Mouse (Mus musculus) kidney, adult 2 months (tissue): ENCODE results near the gene Mlst8. TPM values are rescaled to one million over a fixed set of nuclear protein-coding genes. Genes with fewer than 3 reads are reported as not detected.

Experiments
- DNase-seq: peaks from one replicate; pipeline ENCODE4 v3.0.0; 2021
- H3K27ac ChIP-seq: fragments of 200-500 bp; 2 replicates; pipeline ENCODE4 v1.5.1; 2012; ENCODE audit warnings: low read depth, low read length, control low read depth, inconsistent platforms; ENCODE audit not compliant: insufficient read depth
- H3K27me3 ChIP-seq: fragments of 200-500 bp; replicated peaks from 2 replicates; pipeline ENCODE4 v1.6.1; 2012; ENCODE audit warnings: mild to moderate bottlenecking, moderate library complexity, low read length, inconsistent platforms; ENCODE audit not compliant: control insufficient read depth, insufficient read depth
- H3K36me3 ChIP-seq: fragments of 200-500 bp; 2 replicates; pipeline ENCODE4 v1.6.1; 2012; ENCODE audit warnings: mild to moderate bottlenecking, moderate library complexity, low read length, inconsistent platforms; ENCODE audit not compliant: control insufficient read depth, insufficient read depth
- H3K4me1 ChIP-seq: fragments of 200-500 bp; 2 replicates; pipeline ENCODE4 v1.6.1; 2011; ENCODE audit warnings: low read length; ENCODE audit not compliant: control insufficient read depth, insufficient read depth
- H3K4me3 ChIP-seq: fragments of 200-500 bp; 2 replicates; pipeline ENCODE4 v1.5.1; 2011; ENCODE audit warnings: mild to moderate bottlenecking, low read depth, low read length, control low read depth; ENCODE audit not compliant: insufficient read depth
- CTCF ChIP-seq: fragments of 200-500 bp; conservative IDR thresholded peaks from 2 replicates; pipeline ENCODE4 v1.5.1; 2011; ENCODE audit warnings: low read depth, mild to moderate bottlenecking, control low read depth, low read length, moderate library complexity, mixed read lengths; ENCODE audit not compliant: insufficient read depth, insufficient read length
- POLR2A ChIP-seq: fragments of 200-500 bp; IDR thresholded peaks from one replicate; pipeline ENCODE4 v1.6.1; 2011; ENCODE audit warnings: low read depth, low read length, control low read depth
- WGBS: fragments of 180-500 bp; shearing (Covaris S2); methylation state at CpG from one replicate; pipeline ENCODE4 v1.1.7; 2018; 5-methylcytosine and 5-hydroxymethylcytosine counted together
- polyA plus RNA-seq: library from polyadenylated mRNA; depleted of rRNA; stranded (reverse); fragments of >200 nt; gene quantifications from 2 replicates; pipeline ENCODE4 v1.2.3, GENCODE M21; 2012

The Mlst8 gene
- polyA plus RNA-seq, 1 experiment: 26.1 TPM

DNA sequence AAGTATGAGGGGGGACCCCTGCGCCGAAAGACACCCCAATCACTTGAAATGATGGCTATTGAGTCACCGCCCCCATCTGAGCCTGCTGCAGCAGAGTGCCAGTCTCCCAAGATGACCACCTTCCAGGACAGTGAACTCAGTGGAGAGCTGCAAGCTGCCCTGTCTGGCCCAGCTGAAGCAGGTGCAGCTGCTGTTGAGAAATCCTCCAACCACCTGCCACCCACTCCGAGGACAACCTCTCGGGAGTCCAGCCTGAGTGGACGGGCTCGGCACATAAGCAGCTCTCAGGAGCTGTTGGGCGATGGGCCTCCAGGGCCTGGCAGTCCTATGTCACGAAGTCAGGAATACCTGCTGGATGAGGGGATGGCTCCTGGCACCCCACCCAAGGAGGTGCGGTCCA lies 25.2 kb upstream of the Mlst8 start:
- WGBS: 88% methylated on average over 10 of the region's 10 CpGs
- DNase-seq: no peak
- no peaks in the 10 kb centered on the region for H3K36me3 ChIP-seq
- H3K4me3 ChIP-seq: no peak overlapping the region
- no peaks in the 10 kb centered on the region for H3K27me3 ChIP-seq
- no peaks in the 10 kb centered on the region for H3K4me1 ChIP-seq
- no peak overlapping the region for H3K27ac ChIP-seq
- TF ChIP-seq CTCF (no peak), POLR2A (no peak)

DNA sequence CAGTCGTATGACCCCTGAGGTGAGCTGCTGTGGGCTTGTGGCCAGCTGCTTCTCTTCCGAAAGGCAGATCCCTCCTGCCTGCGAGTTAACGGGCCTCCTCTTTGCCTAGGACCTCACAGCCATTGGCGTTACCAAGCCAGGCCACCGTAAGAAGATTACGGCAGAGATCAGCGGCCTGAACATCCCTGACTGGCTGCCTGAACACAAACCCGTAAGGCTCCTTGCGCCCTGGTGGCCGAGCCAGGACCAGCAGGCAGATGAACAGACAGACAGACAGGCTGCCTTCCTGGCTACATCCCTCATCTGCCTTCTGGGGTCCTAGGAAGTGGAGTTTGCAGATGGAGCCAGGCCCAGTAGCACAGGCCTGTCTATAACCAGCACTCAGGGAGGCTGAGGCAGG lies 23.3 kb upstream of the Mlst8 start:
- TF ChIP-seq POLR2A (no peak), CTCF (0 out of 2 replicates have a peak, but pooled peaks have one; percentile 16)
- H3K27ac ChIP-seq: no peak overlapping the region
- H3K36me3 ChIP-seq: no peaks in the 10 kb centered on the region
- no peaks in the 10 kb centered on the region for H3K4me1 ChIP-seq
- H3K4me3 ChIP-seq: no peak overlapping the region
- no peak for DNase-seq
- H3K27me3 ChIP-seq: no peaks in the 10 kb centered on the region
- WGBS: 47% methylated on average over 11 of the region's 11 CpGs

DNA sequence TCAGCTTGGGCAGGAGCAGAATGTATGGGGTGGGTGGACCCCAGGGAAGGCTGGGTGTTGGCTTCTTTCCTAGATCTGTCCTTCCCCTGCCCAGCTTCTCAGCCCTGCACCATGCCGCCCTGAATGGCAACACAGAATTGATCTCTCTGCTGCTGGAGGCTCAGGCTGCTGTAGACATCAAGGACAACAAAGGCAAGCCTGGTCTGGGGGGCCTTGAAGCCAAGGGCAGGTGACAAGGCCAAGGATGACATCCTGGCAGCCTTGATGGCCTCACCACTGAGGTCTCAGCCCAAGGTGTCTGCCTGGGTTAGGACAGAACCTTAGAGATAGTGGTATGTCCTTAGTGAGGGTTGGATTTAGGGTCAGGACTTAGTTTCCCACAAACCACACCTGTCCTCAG lies 17.1 kb upstream of the Mlst8 start:
- no peaks in the 10 kb centered on the region for H3K36me3 ChIP-seq
- TF ChIP-seq POLR2A (no peak), CTCF (no peak)
- H3K27ac ChIP-seq: no peak overlapping the region
- H3K4me3 ChIP-seq: no peak overlapping the region
- 95% methylated on average over 1 of the region's 1 CpGs for WGBS
- H3K4me1 ChIP-seq: no peaks in the 10 kb centered on the region
- no peaks in the 10 kb centered on the region for H3K27me3 ChIP-seq
- no peak for DNase-seq

DNA sequence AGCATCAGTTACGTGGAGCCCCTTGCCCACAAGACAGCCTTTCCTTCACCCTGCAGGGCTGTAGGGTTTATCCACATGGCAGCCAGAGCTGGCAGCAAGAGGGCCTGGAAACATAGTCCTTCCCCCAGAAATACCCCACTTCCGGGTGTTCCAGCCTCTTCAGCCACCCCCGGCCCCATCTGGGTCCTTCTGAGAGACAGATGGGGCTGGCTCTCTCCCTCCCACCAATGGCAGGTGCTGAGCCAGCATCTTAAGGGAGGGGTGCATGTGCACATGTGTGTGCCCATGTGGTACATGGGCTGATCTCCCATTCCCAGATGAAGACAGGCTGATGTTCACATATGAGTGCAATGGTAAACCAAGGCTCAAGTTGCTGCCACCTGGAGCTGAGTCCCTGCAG lies 16.6 kb upstream of the Mlst8 start:
- no peak for DNase-seq
- TF ChIP-seq POLR2A: no peak
- TF ChIP-seq CTCF: no peak
- no peak overlapping the region for H3K27ac ChIP-seq
- no peaks in the 10 kb centered on the region for H3K36me3 ChIP-seq
- H3K4me3 ChIP-seq: no peak overlapping the region
- H3K27me3 ChIP-seq: no peaks in the 10 kb centered on the region
- no peaks in the 10 kb centered on the region for H3K4me1 ChIP-seq
- 78% methylated on average over 3 of the region's 3 CpGs for WGBS

DNA sequence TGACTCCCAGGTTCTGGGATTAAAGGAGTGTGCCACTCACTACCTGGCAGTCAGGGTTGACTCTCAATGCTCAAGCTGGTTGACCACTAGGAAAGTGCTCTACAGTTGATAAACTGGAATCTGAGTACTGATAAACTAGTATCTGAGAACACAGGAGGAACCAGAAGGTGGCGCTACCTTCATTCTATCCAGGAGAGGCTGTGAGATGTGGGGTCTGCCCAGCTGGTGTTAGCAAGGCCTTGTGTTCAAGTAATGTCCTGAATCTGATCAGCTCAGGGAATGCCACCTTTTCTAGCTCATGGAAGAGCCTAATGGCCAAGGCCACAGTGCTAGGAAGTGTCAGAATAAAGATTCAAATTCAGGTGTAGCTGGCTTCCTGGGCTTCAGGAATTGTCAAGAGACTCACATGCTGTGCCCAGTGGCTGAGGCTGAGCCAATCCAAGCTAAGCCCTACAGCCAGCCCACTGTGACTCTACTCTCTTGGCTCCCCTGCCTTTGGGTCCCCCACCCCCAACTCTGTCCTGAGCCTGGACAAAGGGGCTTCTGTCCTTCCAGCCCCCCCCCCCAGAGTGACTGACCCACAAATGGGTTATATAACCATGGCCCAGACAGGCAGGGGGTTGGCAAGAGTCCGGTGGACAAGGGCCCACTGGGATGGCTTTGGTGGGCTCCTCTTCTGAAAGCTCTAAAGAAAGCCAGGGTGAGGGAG lies 15.9 kb upstream of the Mlst8 start:
- H3K4me1 ChIP-seq: no peaks in the 10 kb centered on the region
- peak; percentile 45 for DNase-seq
- 48% methylated on average over 2 of the region's 2 CpGs for WGBS
- no peak overlapping the region for H3K4me3 ChIP-seq
- no peaks in the 10 kb centered on the region for H3K27me3 ChIP-seq
- TF ChIP-seq POLR2A: no peak
- peak; percentile 57 for TF ChIP-seq CTCF
- no peak overlapping the region for H3K27ac ChIP-seq
- no peaks in the 10 kb centered on the region for H3K36me3 ChIP-seq

DNA sequence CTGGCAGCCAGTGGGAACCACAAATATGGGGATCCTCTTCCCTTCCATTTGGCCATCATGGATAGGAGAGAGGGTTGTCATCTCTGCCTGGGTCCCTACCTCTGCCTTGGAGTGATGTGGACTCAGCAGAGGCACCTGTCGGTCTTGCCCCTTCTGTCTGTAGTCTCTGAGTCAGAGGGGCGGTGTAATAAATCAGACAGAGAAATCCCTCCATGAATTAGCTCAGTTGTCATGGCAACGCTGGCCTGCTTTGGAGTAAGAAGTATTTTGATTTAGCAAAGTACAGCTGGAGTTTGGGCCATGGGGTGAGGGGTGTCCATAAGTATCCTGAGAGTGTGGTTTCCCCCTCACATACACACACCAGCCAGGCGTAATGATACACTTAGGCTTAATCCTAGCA lies 11.5 kb upstream of the Mlst8 start:
- H3K4me3 ChIP-seq: no peak overlapping the region
- H3K27ac ChIP-seq: no peak overlapping the region
- TF ChIP-seq POLR2A: no peak
- no peaks in the 10 kb centered on the region for H3K36me3 ChIP-seq
- 98% methylated on average over 4 of the region's 4 CpGs for WGBS
- no peak for DNase-seq
- no peaks in the 10 kb centered on the region for H3K4me1 ChIP-seq
- H3K27me3 ChIP-seq: no peaks in the 10 kb centered on the region; the same call in 1 of the 2 replicates

DNA sequence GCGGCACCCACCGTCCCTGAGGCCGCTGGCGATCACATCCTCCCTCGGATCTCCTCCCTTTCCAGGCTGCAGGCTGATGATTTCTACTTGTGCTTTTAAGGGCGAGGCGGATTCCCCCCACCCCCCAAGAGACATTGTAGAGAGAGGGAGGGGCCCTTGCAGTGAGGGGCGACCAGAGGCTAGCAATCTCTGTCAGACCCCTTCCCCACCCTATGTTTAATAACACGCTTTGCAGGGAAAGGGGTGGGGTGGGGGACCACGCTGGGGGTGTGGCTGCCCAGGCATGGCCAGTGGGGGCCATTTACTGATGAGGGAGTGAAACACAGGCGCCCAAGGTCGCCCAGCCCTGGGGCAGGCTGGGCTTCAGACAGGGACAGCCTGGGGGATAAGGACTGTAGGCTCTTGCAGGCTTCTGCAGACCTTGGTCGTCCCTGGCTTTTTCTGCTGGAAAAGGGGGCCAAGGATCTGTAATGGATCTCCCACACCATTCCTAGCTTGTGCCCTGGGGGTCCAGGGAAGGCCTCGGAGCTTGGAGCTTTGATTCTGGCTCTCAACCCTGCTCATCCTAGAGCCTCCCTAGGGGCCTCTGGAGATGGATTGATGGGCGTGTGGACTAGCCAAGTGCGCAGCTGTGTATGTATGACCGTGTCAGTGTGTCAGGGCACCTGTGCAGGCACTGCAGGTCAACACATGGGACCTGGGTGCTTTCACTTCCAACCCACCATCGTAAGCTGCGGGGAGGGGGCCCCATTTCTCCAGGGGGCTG lies 10.6 kb upstream of the Mlst8 start:
- DNase-seq: no peak
- no peaks in the 10 kb centered on the region for H3K36me3 ChIP-seq
- no peak overlapping the region for H3K27ac ChIP-seq
- TF ChIP-seq POLR2A (no peak), CTCF (no peak)
- H3K4me1 ChIP-seq: no peaks in the 10 kb centered on the region
- H3K27me3 ChIP-seq: no peaks in the 10 kb centered on the region; the same call in 1 of the 2 replicates
- 39% methylated on average over 19 of the region's 19 CpGs for WGBS
- H3K4me3 ChIP-seq: peak overlapping the region; percentile 53; the same call in 1 of the 2 replicates
